Mouse (Mus musculus) spleen, adult 10 weeks (tissue): ENCODE results near the gene Zcchc7. TPM values are rescaled to one million over a fixed set of nuclear protein-coding genes. Genes with fewer than 3 reads are reported as not detected.

Source experiments
- polyA plus RNA-seq: library from polyadenylated mRNA; stranded (reverse); fragments of 350-450 nt; fragmentation: Illumina TruSeq; extraction: RNeasy Lipid Tissue Mini Kit (QIAGEN cat#74804); gene quantifications from one replicate; pipeline ENCODE4 v1.2.3, GENCODE M21; 2015; ENCODE audit warnings: low replicate concordance; ENCODE audit not compliant: insufficient read depth

The Zcchc7 gene
- 137 TPM for polyA plus RNA-seq

GRCm38 (mm10) chr4:44755553-44756133 lies at the start of gene Zcchc7:
TSS of gene Zcchc7 (plus strand) at chr4:44755877.

GRCm38 (mm10) chr4:44709740-44710700 lies 45.7 kb upstream of the Zcchc7 start, which contains the start of gene Pax5:
TSS of gene Pax5 (minus strand) at chr4:44710487.

DNA sequence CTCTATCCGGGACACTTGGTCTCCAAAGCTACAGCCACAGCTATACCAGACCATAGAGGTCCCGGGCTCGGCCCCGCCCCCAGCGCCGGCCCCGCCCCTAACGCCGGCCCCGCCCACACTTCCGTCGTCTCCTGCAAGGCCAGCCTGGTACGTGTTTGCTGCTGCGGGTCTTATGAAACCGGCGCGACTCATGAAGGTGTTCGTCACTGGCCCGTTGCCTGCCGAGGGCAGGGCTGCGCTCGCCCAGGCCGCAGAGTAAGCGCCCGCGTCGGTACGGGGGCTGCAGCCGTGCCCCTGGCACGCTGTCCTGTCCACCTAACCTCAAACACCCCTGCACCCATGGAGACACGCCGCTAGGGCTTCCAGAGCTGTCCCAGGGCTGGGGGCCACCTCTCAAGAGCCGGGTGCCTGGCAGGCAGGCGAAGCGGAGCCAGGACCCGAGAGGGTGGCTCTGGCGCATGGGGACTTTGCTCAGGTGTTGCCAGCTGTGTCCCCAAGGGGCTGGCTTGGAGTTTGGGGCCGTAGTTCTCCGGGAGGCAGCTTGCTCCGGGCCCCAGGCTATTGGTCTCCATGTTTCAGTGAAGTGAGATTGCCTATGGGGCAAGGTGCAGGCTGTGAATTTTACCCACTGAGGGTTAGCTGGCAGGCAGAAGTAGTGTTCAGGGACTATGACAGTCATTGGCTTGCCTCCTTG lies 225.8 kb downstream of the Zcchc7 start, which contains the start of gene Grhpr:
Gene Grhpr, plus strand, starts transcription at position 116 of the 694 bp plus-strand sequence.

Other genes with a start within 250 kb of the Zcchc7 start
- 161 TPM for gene Pax5, start 45.4 kb upstream of the Zcchc7 start, polyA plus RNA-seq
- gene Grhpr, start 225.5 kb downstream of the Zcchc7 start, polyA plus RNA-seq, result 5.3 TPM